9 mouse cellular contexts compared by ENCODE assay signal in genomic region chr2:61986967-61987550, GRCm38 (mm10). TPM values are rescaled to one million over a fixed set of nuclear protein-coding genes. Genes with fewer than 3 reads are reported as not detected.
DNase-seq lines count a peak whose midpoint lies in the region; ATAC-seq and TF ChIP-seq lines count a peak whose summit lies in the region.
"Had no signal": no experiment of that assay in that cellular context is flagged by ENCODE, and none has a peak within 500 bp of the region (broad histone marks: within the 10 kb centered on the region; RNA-seq: fewer than 3 reads in every experiment).

No protein-coding gene starts in this region.

- no peaks in the 10 kb centered on the region for H3K36me3 ChIP-seq in kidney, postnatal 0 days (ENCODE audit: insufficient read depth, low read length)
- no peaks in the 10 kb centered on the region for H3K36me3 ChIP-seq in kidney, adult 2 months (ENCODE audit: control insufficient read depth, insufficient read depth, low read length)

- 39% methylated on average over 5 of the region's 5 CpGs for WGBS in cerebellum, adult 2 months
- 47% methylated on average over 5 of the region's 5 CpGs for WGBS in kidney, postnatal 0 days
- 47% methylated on average over 5 of the region's 5 CpGs for WGBS in kidney, adult 2 months

- ATAC-seq in kidney, postnatal 0 days (replicated peaks; ENCODE audit: low FRiP score, low read depth): no peak

- H3K27me3 ChIP-seq in cerebellum, adult 2 months (ENCODE audit: control insufficient read depth, insufficient read depth, low read length): no peaks in the 10 kb centered on the region
- H3K27me3 ChIP-seq in kidney, postnatal 0 days (ENCODE audit: insufficient read depth, low read length): no peaks in the 10 kb centered on the region
- H3K27me3 ChIP-seq in kidney, adult 2 months (replicated peaks; ENCODE audit: control insufficient read depth, insufficient read depth, low read length): no peaks in the 10 kb centered on the region

- H3K4me2 ChIP-seq in kidney, postnatal 0 days (ENCODE audit: low read length): no peak overlapping the region

- H3K9me3 ChIP-seq in kidney, postnatal 0 days (replicated peaks; ENCODE audit: low read length): no peaks in the 10 kb centered on the region

- H3K27ac ChIP-seq in cerebellum, adult 2 months (ENCODE audit: insufficient read depth, low read length): no peak overlapping the region
- no peak overlapping the region for H3K27ac ChIP-seq in kidney, postnatal 0 days
- H3K27ac ChIP-seq in kidney, adult 2 months (ENCODE audit: insufficient read depth, low read depth, low read length): no peak overlapping the region
- H3K27ac ChIP-seq in cortical plate, adult 2 months (ENCODE audit: insufficient read depth, low read length): peak overlapping the region; percentile 65; the same call in 1 of the 2 replicates

- no peak overlapping the region for H3K9ac ChIP-seq in kidney, postnatal 0 days (ENCODE audit: low read depth, low read length)

- no peaks in the 10 kb centered on the region for H3K4me1 ChIP-seq in cerebellum, adult 2 months (ENCODE audit: control insufficient read depth, insufficient read depth, low read length)
- no peaks in the 10 kb centered on the region for H3K4me1 ChIP-seq in kidney, postnatal 0 days (replicated peaks; ENCODE audit: insufficient read depth, low read length)
- no peaks in the 10 kb centered on the region for H3K4me1 ChIP-seq in kidney, adult 2 months (ENCODE audit: control insufficient read depth, insufficient read depth, low read length)
- H3K4me1 ChIP-seq in cortical plate, adult 2 months (ENCODE audit: control insufficient read depth, insufficient read depth, low read length): no peaks in the 10 kb centered on the region

- no peak for TF ChIP-seq POLR2A in cerebellum, adult 2 months (IDR thresholded peaks at IDR 0.05; ENCODE audit: borderline replicate concordance, insufficient read depth, low read length)
- TF ChIP-seq POLR2A in kidney, adult 2 months (IDR thresholded peaks at IDR 0.05; ENCODE audit: low read depth, low read length): no peak
- no peak for TF ChIP-seq POLR2A in cortical plate, adult 2 months (IDR thresholded peaks at IDR 0.05; ENCODE audit: extremely low read depth, insufficient read depth, low read length)

- H3K4me3 ChIP-seq in cerebellum, adult 2 months (replicated peaks; ENCODE audit: insufficient read depth, low read depth, low read length): no peak overlapping the region
- no peak overlapping the region for H3K4me3 ChIP-seq in kidney, postnatal 0 days (replicated peaks; ENCODE audit: low read depth, low read length)
- no peak overlapping the region for H3K4me3 ChIP-seq in kidney, adult 2 months (ENCODE audit: insufficient read depth, low read depth, low read length)
- 0 out of 2 replicates have a peak overlapping the region, but pooled peaks have one; percentile 23 for H3K4me3 ChIP-seq in cortical plate, adult 2 months (ENCODE audit: insufficient read depth, low read length)

- peak in 1 of 2 experiments; percentile 6 for DNase-seq in cerebellum, adult 2 months
- no peak for DNase-seq in cerebellum, adult 8-10 months
- DNase-seq in kidney, postnatal 0 days (ENCODE audit: low spot score): peak; percentile 20
- DNase-seq in kidney, adult 2 months: no peak
- DNase-seq in retina, embryonic 14.5 days (ENCODE audit: low spot score): peak; percentile 55
- DNase-seq in B cell, adult 2 months: no peak
- DNase-seq in thymus, postnatal 10 days (ENCODE audit: low spot score in 2 of 2): no peak
- DNase-seq: lung, postnatal 14 days had no signal

- TF ChIP-seq CTCF in cerebellum, adult 2 months (IDR thresholded peaks at IDR 0.05; ENCODE audit: borderline replicate concordance, insufficient read depth, low read depth, low read length): peak; percentile 46
- TF ChIP-seq CTCF in kidney, postnatal 0 days (IDR thresholded peaks at IDR 0.05; ENCODE audit: low read depth): peak; percentile 54
- TF ChIP-seq CTCF in kidney, adult 2 months (conservative IDR thresholded peaks at IDR 0.05; ENCODE audit: insufficient read depth, insufficient read length, low read depth, low read length): no peak
- peak; percentile 15; the same call in 1 of the 2 replicates for TF ChIP-seq CTCF in cortical plate, adult 2 months (IDR thresholded peaks at IDR 0.05; ENCODE audit: extremely low read depth, insufficient read depth, low read length)

RNA-seq across cellular contexts. Expression of gene Slc4a10, which starts 59.2 kb away (rescaled TPM):
- 69.8 and 81.1 TPM in 2 replicates for polyA plus RNA-seq in cerebellum, adult 2 months (2012; rRNA removed)
- 0.28 and 0.38 TPM in 2 replicates for polyA plus RNA-seq in kidney, postnatal 0 days (2015; fragmentation: Nextera tagmentation; extraction: Ambion mirVana)
- polyA plus RNA-seq in kidney, adult 2 months (2012; rRNA removed): 0.02 and 0.05 TPM in 2 replicates
- polyA plus RNA-seq in cortical plate, adult 2 months (2012; rRNA removed): 112 and 122 TPM in 2 replicates

Comparison
In these comparisons a context has a peak if more than half of its experiments do, and no peak if none do; other contexts are left out.
1. DNase-seq: peak in kidney, postnatal 0 days (single experiment) and retina, embryonic 14.5 days (single experiment); none in cerebellum, adult 8-10 months (single experiment), kidney, adult 2 months (single experiment), B cell, adult 2 months (0 of 2) and thymus, postnatal 10 days (0 of 2).
2. RNA of gene Slc4a10, which starts 59.2 kb away (polyA plus RNA-seq): 112 to 122 TPM in cortical plate, adult 2 months and 69.8 to 81.1 TPM in cerebellum, adult 2 months; 0.28 to 0.38 TPM in kidney, postnatal 0 days and 0.02 to 0.05 TPM in kidney, adult 2 months; every median in the first group is over 10 times any median in the second.